In genomic region chr7:43925985-43926384, GRCm38 (mm10) we compare ENCODE assay signal across 11 mouse cellular contexts. TPM values are rescaled to one million over a fixed set of nuclear protein-coding genes. Genes with fewer than 3 reads are reported as not detected.
DNase-seq lines count a peak whose midpoint lies in the region; ATAC-seq and TF ChIP-seq lines count a peak whose summit lies in the region.
"Had no signal": no experiment of that assay in that cellular context is flagged by ENCODE, and none has a peak within 500 bp of the region (broad histone marks: within the 10 kb centered on the region; RNA-seq: fewer than 3 reads in every experiment).

No protein-coding gene starts in this region.

- no peaks in the 10 kb centered on the region for H3K9me3 ChIP-seq in hindbrain, embryonic 11.5 days (ENCODE audit: control insufficient read depth, low read length)
- H3K9me3 ChIP-seq in hindbrain, embryonic 16.5 days (ENCODE audit: control insufficient read depth, low read length): no peaks in the 10 kb centered on the region

- TF ChIP-seq CTCF in small intestine, adult 2 months (IDR thresholded peaks at IDR 0.05; ENCODE audit: extremely low read depth, insufficient read length, insufficient replicate concordance, low read depth, low read length): peak; percentile 29; the same call in 1 of the 2 replicates

- ATAC-seq in hindbrain, embryonic 11.5 days (ENCODE audit: low FRiP score): no peak
- no peak for ATAC-seq in hindbrain, embryonic 16.5 days

- intact Hi-C loops in heart, postnatal 36 days (cut with DNase I): no loop called here

- no peaks in the 10 kb centered on the region for H3K27me3 ChIP-seq in hindbrain, embryonic 11.5 days (ENCODE audit: control insufficient read depth, insufficient read depth, low read length)
- H3K27me3 ChIP-seq in hindbrain, embryonic 16.5 days (replicated peaks; ENCODE audit: control insufficient read depth, insufficient read depth, low read length): no peaks in the 10 kb centered on the region
- no peaks in the 10 kb centered on the region for H3K27me3 ChIP-seq in small intestine, adult 2 months (ENCODE audit: control insufficient read depth, insufficient read depth, low read length)

- H3K9ac ChIP-seq in hindbrain, embryonic 11.5 days (ENCODE audit: low read depth, low read length): no peak overlapping the region
- H3K9ac ChIP-seq in hindbrain, embryonic 16.5 days (ENCODE audit: low read depth, low read length): no peak overlapping the region

- no peak overlapping the region for H3K4me2 ChIP-seq in hindbrain, embryonic 11.5 days (replicated peaks; ENCODE audit: low read depth, low read length)
- no peak overlapping the region for H3K4me2 ChIP-seq in hindbrain, embryonic 16.5 days (ENCODE audit: low read length)

- WGBS in hindbrain, embryonic 11.5 days: 69% methylated on average over 5 of the region's 5 CpGs
- WGBS in hindbrain, embryonic 16.5 days: 67% methylated on average over 5 of the region's 5 CpGs
- 54% methylated on average over 5 of the region's 5 CpGs for WGBS in small intestine, adult 2 months

- no peaks in the 10 kb centered on the region for H3K36me3 ChIP-seq in hindbrain, embryonic 11.5 days (ENCODE audit: control insufficient read depth, insufficient read depth, low read length)
- H3K36me3 ChIP-seq in hindbrain, embryonic 16.5 days (ENCODE audit: control insufficient read depth, insufficient read depth, low read length): no peaks in the 10 kb centered on the region
- no peaks in the 10 kb centered on the region for H3K36me3 ChIP-seq in small intestine, adult 2 months (ENCODE audit: control insufficient read depth, insufficient read depth, low read length)

- H3K4me3 ChIP-seq in hindbrain, embryonic 11.5 days (ENCODE audit: low read depth, low read length): no peak overlapping the region
- no peak overlapping the region for H3K4me3 ChIP-seq in hindbrain, embryonic 16.5 days (ENCODE audit: low read length)
- no peak overlapping the region for H3K4me3 ChIP-seq in small intestine, adult 2 months (ENCODE audit: low read depth, low read length)

- peak; percentile 42 for DNase-seq in hindbrain, embryonic 11.5 days (ENCODE audit: low spot score)
- peak; percentile 19 for DNase-seq in thymus, postnatal 0 days (ENCODE audit: low spot score)
- DNase-seq in thymus, postnatal 10 days (ENCODE audit: low spot score in 2 of 2): no peak
- peak; percentile 32 for DNase-seq in embryo, embryonic 10 days (ENCODE audit: low spot score)
- DNase-seq in left cerebral cortex, adult 8-10 months (ENCODE audit: low spot score in 2 of 2): no peak
- DNase-seq in heart, postnatal 36 days: no peak
- DNase-seq: cerebellum, postnatal 25 days; lung, postnatal 4 days had no signal

- H3K27ac ChIP-seq in hindbrain, embryonic 11.5 days (ENCODE audit: low read depth, low read length): no peak overlapping the region
- no peak overlapping the region for H3K27ac ChIP-seq in hindbrain, embryonic 16.5 days (ENCODE audit: low read depth, low read length)
- H3K27ac ChIP-seq in small intestine, adult 2 months (ENCODE audit: insufficient read depth, low read depth, low read length): no peak overlapping the region

- no peak for TF ChIP-seq POLR2A in small intestine, adult 2 months (IDR thresholded peaks at IDR 0.05; ENCODE audit: low read depth, low read length)

- no peaks in the 10 kb centered on the region for H3K4me1 ChIP-seq in hindbrain, embryonic 11.5 days (replicated peaks; ENCODE audit: control insufficient read depth, insufficient read depth, low read length)
- no peaks in the 10 kb centered on the region for H3K4me1 ChIP-seq in hindbrain, embryonic 16.5 days (ENCODE audit: control insufficient read depth, insufficient read depth, low read depth, low read length)
- no peaks in the 10 kb centered on the region for H3K4me1 ChIP-seq in small intestine, adult 2 months (ENCODE audit: control insufficient read depth, insufficient read depth, insufficient read length, low read length)

RNA-seq across cellular contexts. Expression of gene Klk15, which starts 7.6 kb away (rescaled TPM):
- not detected in 2 replicates for polyA plus RNA-seq in hindbrain, embryonic 11.5 days (2014; fragmentation: Nextera tagmentation; extraction: Ambion mirVana)
- not detected in 2 replicates for polyA plus RNA-seq in hindbrain, embryonic 16.5 days (2015; fragmentation: Nextera tagmentation; extraction: Ambion mirVana)
- polyA plus RNA-seq in thymus, postnatal 0 days (2015; fragmentation: Nextera tagmentation; extraction: Ambion mirVana): not detected in 2 replicates
- polyA plus RNA-seq in small intestine, adult 2 months (2012; rRNA removed): not detected in 2 replicates
- total RNA-seq in left cerebral cortex, adult 8-10 months (2022): not detected
- not detected for total RNA-seq in heart, postnatal 36 days (2021)
- total RNA-seq: heart, postnatal 14 days had no signal

RNA-seq across cellular contexts. Expression of gene Klk1b8, which starts 24.5 kb away (rescaled TPM):
- not detected in 2 replicates for polyA plus RNA-seq in hindbrain, embryonic 11.5 days (2014; fragmentation: Nextera tagmentation; extraction: Ambion mirVana)
- not detected in 2 replicates for polyA plus RNA-seq in hindbrain, embryonic 16.5 days (2015; fragmentation: Nextera tagmentation; extraction: Ambion mirVana)
- 0.60 and 0.72 TPM in 2 replicates for polyA plus RNA-seq in thymus, postnatal 0 days (2015; fragmentation: Nextera tagmentation; extraction: Ambion mirVana)
- polyA plus RNA-seq in small intestine, adult 2 months (2012; rRNA removed): 0.43 TPM in 1 of 2 replicates, not detected in the other
- not detected for total RNA-seq in left cerebral cortex, adult 8-10 months (2022)
- total RNA-seq in heart, postnatal 36 days (2021): not detected
- total RNA-seq: heart, postnatal 14 days had no signal

RNA-seq across cellular contexts. Expression of gene Klk1b1, which starts 40.6 kb away (rescaled TPM):
- not detected in 2 replicates for polyA plus RNA-seq in hindbrain, embryonic 11.5 days (2014; fragmentation: Nextera tagmentation; extraction: Ambion mirVana)
- polyA plus RNA-seq in hindbrain, embryonic 16.5 days (2015; fragmentation: Nextera tagmentation; extraction: Ambion mirVana): not detected in 2 replicates
- polyA plus RNA-seq in thymus, postnatal 0 days (2015; fragmentation: Nextera tagmentation; extraction: Ambion mirVana): 0.38 and 0.42 TPM in 2 replicates
- polyA plus RNA-seq in small intestine, adult 2 months (2012; rRNA removed): not detected in 2 replicates
- total RNA-seq in left cerebral cortex, adult 8-10 months (2022): not detected
- total RNA-seq in heart, postnatal 36 days (2021): not detected
- total RNA-seq: heart, postnatal 14 days had no signal

RNA-seq across cellular contexts. Expression of gene Klk4, which starts 45.0 kb away (rescaled TPM):
- polyA plus RNA-seq in hindbrain, embryonic 11.5 days (2014; fragmentation: Nextera tagmentation; extraction: Ambion mirVana): 0.20 TPM in 1 of 2 replicates, not detected in the other
- 4.4 and 4.5 TPM in 2 replicates for polyA plus RNA-seq in hindbrain, embryonic 16.5 days (2015; fragmentation: Nextera tagmentation; extraction: Ambion mirVana)
- 0.65 and 1.4 TPM in 2 replicates for polyA plus RNA-seq in thymus, postnatal 0 days (2015; fragmentation: Nextera tagmentation; extraction: Ambion mirVana)
- polyA plus RNA-seq in small intestine, adult 2 months (2012; rRNA removed): not detected in 2 replicates
- total RNA-seq in left cerebral cortex, adult 8-10 months (2022): not detected
- not detected for total RNA-seq in heart, postnatal 36 days (2021)
- total RNA-seq: heart, postnatal 14 days had no signal

RNA-seq across cellular contexts. Expression of gene Klk1b9, which starts 49.9 kb away (rescaled TPM):
- polyA plus RNA-seq in hindbrain, embryonic 11.5 days (2014; fragmentation: Nextera tagmentation; extraction: Ambion mirVana): not detected in 2 replicates
- not detected in 2 replicates for polyA plus RNA-seq in hindbrain, embryonic 16.5 days (2015; fragmentation: Nextera tagmentation; extraction: Ambion mirVana)
- polyA plus RNA-seq in thymus, postnatal 0 days (2015; fragmentation: Nextera tagmentation; extraction: Ambion mirVana): 1.7 and 2.1 TPM in 2 replicates
- not detected in 2 replicates for polyA plus RNA-seq in small intestine, adult 2 months (2012; rRNA removed)
- total RNA-seq in left cerebral cortex, adult 8-10 months (2022): not detected
- not detected for total RNA-seq in heart, postnatal 36 days (2021)
- total RNA-seq: heart, postnatal 14 days had no signal

Comparison
In these comparisons a context has a peak if more than half of its experiments do, and no peak if none do; other contexts are left out.
1. DNase-seq: peak in hindbrain, embryonic 11.5 days (single experiment), thymus, postnatal 0 days (single experiment) and embryo, embryonic 10 days (single experiment); none in thymus, postnatal 10 days (0 of 2), left cerebral cortex, adult 8-10 months (0 of 2) and heart, postnatal 36 days (0 of 2).